Mouse (Mus musculus): ENCODE results near the gene Elmo1.
A peak's percentile ranks its signal among the peaks of the same experiment; 100 is the strongest.

Gene Elmo1

GRCm38 (mm10) chr13:20467381-20467780 lies 377.0 kb downstream of the Elmo1 start:
- DNase-seq (ENCODE audit: low read depth, low spot score) = no peak

- peak; percentile 70 for DNase-seq (ENCODE audit: low read depth, low spot score)
Observed at GRCm38 (mm10) chr13:20471732-20472131, 381.3 kb downstream of the Elmo1 start.

GRCm38 (mm10) chr13:20472301-20472831 lies 382.0 kb downstream of the Elmo1 start:
- DNase-seq (ENCODE audit: low read depth, low spot score) = no peak

GRCm38 (mm10) chr13:20472891-20473539 lies 382.6 kb downstream of the Elmo1 start:
- DNase-seq (ENCODE audit: low read depth, low spot score) = no peak

GRCm38 (mm10) chr13:20473641-20474078 lies 383.3 kb downstream of the Elmo1 start:
- DNase-seq (ENCODE audit: low read depth, low spot score) = no peak

GRCm38 (mm10) chr13:20474600-20474999 lies 384.2 kb downstream of the Elmo1 start:
- DNase-seq (ENCODE audit: low read depth, low spot score) = no peak

GRCm38 (mm10) chr13:20481805-20482204 lies 391.4 kb downstream of the Elmo1 start:
- no peak for DNase-seq (ENCODE audit: low read depth, low spot score)

GRCm38 (mm10) chr13:20489110-20489509 lies 398.7 kb downstream of the Elmo1 start:
- peak; percentile 41 for DNase-seq (ENCODE audit: low read depth, low spot score)

GRCm38 (mm10) chr13:20489698-20490417 lies 399.5 kb downstream of the Elmo1 start:
- peak; percentile 74 for DNase-seq (ENCODE audit: low read depth, low spot score)

- DNase-seq (ENCODE audit: low read depth, low spot score) = no peak
Observed at GRCm38 (mm10) chr13:20490860-20491594, 400.6 kb downstream of the Elmo1 start.

GRCm38 (mm10) chr13:20491666-20492065 lies 401.3 kb downstream of the Elmo1 start:
- DNase-seq (ENCODE audit: low read depth, low spot score) = no peak

- no peak for DNase-seq (ENCODE audit: low read depth, low spot score)
Observed at GRCm38 (mm10) chr13:20494047-20494739, 403.8 kb downstream of the Elmo1 start.

GRCm38 (mm10) chr13:20501923-20502322 lies 411.5 kb downstream of the Elmo1 start:
- DNase-seq (ENCODE audit: low read depth, low spot score) = no peak

- DNase-seq (ENCODE audit: low read depth, low spot score) = no peak
Observed at GRCm38 (mm10) chr13:20503371-20503770, 413.0 kb downstream of the Elmo1 start.

- no peak for DNase-seq (ENCODE audit: low read depth, low spot score)
Observed at GRCm38 (mm10) chr13:20507381-20508129, 417.2 kb downstream of the Elmo1 start.

GRCm38 (mm10) chr13:20511026-20511425 lies 420.6 kb downstream of the Elmo1 start:
- DNase-seq (ENCODE audit: low read depth, low spot score) = no peak

GRCm38 (mm10) chr13:20512317-20513240 lies 422.2 kb downstream of the Elmo1 start:
- no peak for DNase-seq (ENCODE audit: low read depth, low spot score)

- no peak for DNase-seq (ENCODE audit: low read depth, low spot score)
Observed at GRCm38 (mm10) chr13:20514721-20515120, 424.3 kb downstream of the Elmo1 start.

- no peak for DNase-seq (ENCODE audit: low read depth, low spot score)
Observed at GRCm38 (mm10) chr13:20516096-20516495, 425.7 kb downstream of the Elmo1 start.

- DNase-seq (ENCODE audit: low read depth, low spot score) = no peak
Observed at GRCm38 (mm10) chr13:20517702-20518101, 427.3 kb downstream of the Elmo1 start.

All from 3T3-L1 (cell line).